Mouse (Mus musculus) skeletal muscle tissue, postnatal 0 days (tissue): ENCODE results near the gene Ccdc189. TPM values are rescaled to one million over a fixed set of nuclear protein-coding genes. Genes with fewer than 3 reads are reported as not detected.

Source experiments
- polyA plus RNA-seq: library from polyadenylated mRNA; unstranded; fragments of >200 nt; fragmentation: Nextera tagmentation; extraction: Ambion mirVana; gene quantifications from 2 replicates; pipeline ENCODE4 v1.2.1, GENCODE M21; 2015

The Ccdc189 gene
- 7.2 and 7.5 TPM in 2 replicates for polyA plus RNA-seq

DNA sequence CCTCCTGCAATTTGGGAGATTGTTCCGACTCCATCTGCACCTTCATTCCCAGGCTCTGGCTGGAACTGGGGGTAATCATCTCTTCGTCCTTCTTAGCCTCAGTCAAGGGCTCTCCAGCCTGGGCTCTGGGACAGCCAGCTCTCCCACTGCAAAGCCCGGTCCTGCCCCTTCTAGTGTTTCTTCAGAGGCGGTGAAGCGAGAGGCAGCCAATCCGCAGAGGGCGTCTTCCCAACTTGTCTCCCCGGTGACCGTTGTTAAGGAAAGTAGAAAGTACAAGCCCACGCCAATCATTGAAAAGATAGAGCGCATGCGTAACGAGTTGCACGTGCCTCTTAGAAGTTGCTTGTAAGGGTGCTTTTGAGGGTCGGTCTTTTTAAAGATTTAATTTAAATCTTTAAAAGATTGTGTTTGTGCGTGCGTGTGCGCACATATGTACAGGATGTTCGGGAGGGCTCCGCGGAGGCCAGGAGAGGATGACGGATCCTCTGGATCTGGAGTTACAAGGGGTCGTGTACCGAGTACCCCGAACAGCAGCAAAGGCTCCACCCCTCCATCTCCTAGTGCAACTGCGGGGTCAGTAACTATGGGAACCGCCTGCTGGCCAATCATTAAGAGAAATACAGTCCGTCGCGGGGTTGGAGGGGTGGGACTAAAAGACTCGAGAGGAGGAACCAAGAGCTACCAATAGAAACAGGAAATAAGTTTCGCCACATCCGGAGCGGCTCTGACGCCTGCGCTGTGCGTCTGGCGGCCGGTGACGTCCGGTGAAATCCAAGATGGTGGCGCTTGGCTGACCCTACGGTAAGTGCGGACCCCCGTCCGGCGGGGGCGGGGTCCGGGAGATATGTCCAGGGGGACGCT lies at the start of gene Ccdc189, which contains the start of gene Rnf40:
TSS of gene Ccdc189 (minus strand) at position 585 of the 861 bp plus-strand sequence.
TSS of gene Rnf40 (plus strand) at position 757 of the 861 bp plus-strand sequence.

GRCm38 (mm10) chr7:127614891-127615843 lies 26.8 kb upstream of the Ccdc189 start, which contains the start of gene Zfp629:
Zfp629 (minus strand) TSS chr7:127615797.

GRCm38 (mm10) chr7:127572895-127573471 lies 15.4 kb downstream of the Ccdc189 start, which contains the start of gene Phkg2:
Phkg2 (plus strand) TSS chr7:127573340.

GRCm38 (mm10) chr7:127561340-127561858 lies 27.0 kb downstream of the Ccdc189 start, which contains the start of gene Tmem265:
Tmem265 (plus strand) TSS chr7:127561390.

Other genes starting within 250 kb of the Ccdc189 start
- 13.9 and 16.4 TPM in 2 replicates for gene Zfp768, start 243.0 kb downstream of the Ccdc189 start, polyA plus RNA-seq
- 3.9 and 4.4 TPM in 2 replicates for gene Zfp747, start 212.5 kb downstream of the Ccdc189 start, polyA plus RNA-seq
- 3.4 and 3.8 TPM in 2 replicates for gene 9130019O22Rik, start 201.4 kb downstream of the Ccdc189 start, polyA plus RNA-seq
- 4.1 and 4.8 TPM in 2 replicates for gene E430018J23Rik, start 195.0 kb downstream of the Ccdc189 start, polyA plus RNA-seq
- gene Zfp764, start 181.8 kb downstream of the Ccdc189 start, polyA plus RNA-seq: 3.1 and 3.4 TPM in 2 replicates
- gene Zfp688, start 166.5 kb downstream of the Ccdc189 start, polyA plus RNA-seq: 9.9 and 13.0 TPM in 2 replicates
- gene Zfp689, start 139.4 kb downstream of the Ccdc189 start, polyA plus RNA-seq: 2.4 and 2.6 TPM in 2 replicates
- 17.3 and 23.2 TPM in 2 replicates for gene Prr14, start 129.0 kb downstream of the Ccdc189 start, polyA plus RNA-seq
- 7.1 and 7.8 TPM in 2 replicates for gene Fbrs, start 109.4 kb downstream of the Ccdc189 start, polyA plus RNA-seq
- 17.2 and 19.6 TPM in 2 replicates for gene Srcap, start 76.6 kb downstream of the Ccdc189 start, polyA plus RNA-seq
- gene Gm42715, start 69.0 kb downstream of the Ccdc189 start, polyA plus RNA-seq: 5.6 and 6.1 TPM in 2 replicates
- 1.2 and 3.3 TPM in 2 replicates for gene Tmem265, start 27.2 kb downstream of the Ccdc189 start, polyA plus RNA-seq
- gene Phkg2, start 15.3 kb downstream of the Ccdc189 start, polyA plus RNA-seq: 19.5 and 21.8 TPM in 2 replicates
- gene Rnf40, start 172 bp upstream of the Ccdc189 start, polyA plus RNA-seq: 18.0 and 21.5 TPM in 2 replicates
- 4.0 and 5.4 TPM in 2 replicates for gene Zfp629, start 27.2 kb upstream of the Ccdc189 start, polyA plus RNA-seq
- gene Bcl7c, start 120.3 kb upstream of the Ccdc189 start, polyA plus RNA-seq: 60.6 and 71.5 TPM in 2 replicates
- gene Ctf1, start 124.1 kb upstream of the Ccdc189 start, polyA plus RNA-seq: 6.8 and 6.9 TPM in 2 replicates
- 0.08 TPM in 1 of 2 replicates, not detected in the other for gene Ctf2, start 143.6 kb upstream of the Ccdc189 start, polyA plus RNA-seq
- gene Fbxl19, start 155.9 kb upstream of the Ccdc189 start, polyA plus RNA-seq: 0.54 and 0.74 TPM in 2 replicates
- 12.2 and 15.0 TPM in 2 replicates for gene Orai3, start 181.2 kb upstream of the Ccdc189 start, polyA plus RNA-seq
- 10.0 and 10.7 TPM in 2 replicates for gene Setd1a, start 188.1 kb upstream of the Ccdc189 start, polyA plus RNA-seq
- not detected in 2 replicates for gene Gm49388, start 197.0 kb upstream of the Ccdc189 start, polyA plus RNA-seq
- gene Hsd3b7, start 212.0 kb upstream of the Ccdc189 start, polyA plus RNA-seq: 14.8 and 28.9 TPM in 2 replicates
- 54.6 and 62.0 TPM in 2 replicates for gene Stx4a, start 235.7 kb upstream of the Ccdc189 start, polyA plus RNA-seq
- 1.3 TPM in 2 replicates for gene Stx1b, start 236.0 kb upstream of the Ccdc189 start, polyA plus RNA-seq